Mouse (Mus musculus) CH12.LX (cell line): Measurements from ENCODE around the gene Rtn3. TPM values are rescaled to one million over a fixed set of nuclear protein-coding genes. Genes with fewer than 3 reads are reported as not detected.

Experiments
- DNase-seq: peaks from one replicate; pipeline ENCODE4 v3.0.0-alpha.2; 2013; ENCODE audit errors: extremely low read depth
- H3K27ac ChIP-seq: 2 replicates; pipeline ENCODE4 v1.5.1; 2012; ENCODE audit warnings: low read depth, mild to moderate bottlenecking, control low read depth, moderate library complexity; ENCODE audit not compliant: insufficient read depth
- H3K27me3 ChIP-seq: replicated peaks from 2 replicates; pipeline ENCODE3; 2012; ENCODE audit warnings: inconsistent platforms
- H3K36me3 ChIP-seq, 2 experiments: replicated peaks in 1 of 2; 2 replicates each; pipeline versions ENCODE3 to v1.6.1; 2012; ENCODE audit warnings: inconsistent platforms in 1 of 2, low read length in 1 of 2, mild to moderate bottlenecking in 1 of 2, mixed read lengths in 1 of 2, moderate library complexity in 1 of 2; ENCODE audit not compliant: control insufficient read depth in 1 of 2, insufficient read depth in 1 of 2
- H3K4me1 ChIP-seq, 2 experiments: 2 replicates each; pipeline ENCODE4 v1.6.1; 2012; ENCODE audit warnings: inconsistent platforms in 1 of 2, moderate library complexity in 1 of 2; ENCODE audit not compliant: insufficient read depth in 2 of 2, control insufficient read depth in 1 of 2
- H3K4me2 ChIP-seq: 2 replicates; pipeline ENCODE4 v1.6.1; 2012; ENCODE audit warnings: low read depth, mild to moderate bottlenecking, control low read depth; ENCODE audit not compliant: poor library complexity, insufficient read depth, severe bottlenecking
- H3K4me3 ChIP-seq, 3 experiments: fragments of 150-350 bp in 1 of 3; sonication (generic) in 1 of 3; replicated peaks in 1 of 3; 2 replicates each; pipeline versions ENCODE3 to v1.5.1; 2011 to 2012; ENCODE audit warnings: low read depth in 2 of 3, low read length in 2 of 3, mild to moderate bottlenecking in 2 of 3, moderate library complexity in 2 of 3, control low read depth in 1 of 3, improper control_type of control experiment in 1 of 3, inconsistent platforms in 1 of 3, mixed read lengths in 1 of 3; ENCODE audit not compliant: poor library complexity in 1 of 3
- H3K79me2 ChIP-seq: replicated peaks from 2 replicates; pipeline ENCODE4 v1.6.1; 2012; ENCODE audit warnings: mild to moderate bottlenecking, moderate library complexity; ENCODE audit not compliant: control insufficient read depth, poor library complexity, insufficient read depth, severe bottlenecking; ENCODE audit errors: extremely low read depth
- H3K9ac ChIP-seq: 2 replicates; pipeline ENCODE4 v1.6.1; 2012; ENCODE audit warnings: low read depth, mild to moderate bottlenecking, control low read depth, moderate library complexity; ENCODE audit not compliant: insufficient read depth
- H3K9me3 ChIP-seq: replicated peaks from 2 replicates; pipeline ENCODE3; 2012; ENCODE audit warnings: low read length, inconsistent platforms, mixed read lengths
- BHLHE40 ChIP-seq: IDR thresholded peaks from 2 replicates; pipeline ENCODE4 v1.6.1; 2011; ENCODE audit warnings: mild to moderate bottlenecking, low read depth, low read length, improper control_type of control experiment
- CHD1 ChIP-seq: IDR thresholded peaks from 2 replicates; pipeline ENCODE4 v1.6.1; 2012; ENCODE audit warnings: low read depth, low read length, improper control_type of control experiment, inconsistent platforms
- CHD2 ChIP-seq: IDR thresholded peaks from 2 replicates; pipeline ENCODE4 v1.6.1; 2011; ENCODE audit warnings: low read length, improper control_type of control experiment
- CTCF ChIP-seq, 2 experiments: IDR thresholded peaks in 1 of 2; conservative IDR thresholded peaks in 1 of 2; 2 replicates each; pipeline ENCODE4 v1.5.1; 2011 to 2012; ENCODE audit warnings: low read depth in 2 of 2, low read length in 2 of 2, improper control_type of control experiment in 1 of 2, inconsistent platforms in 1 of 2, mild to moderate bottlenecking in 1 of 2, moderate library complexity in 1 of 2
- E2F4 ChIP-seq: IDR thresholded peaks from 2 replicates; pipeline ENCODE4 v1.6.1; 2011; ENCODE audit warnings: low read depth, low read length, improper control_type of control experiment; ENCODE audit not compliant: insufficient replicate concordance
- ELF1 ChIP-seq: IDR thresholded peaks from 2 replicates; pipeline ENCODE4 v1.6.1; 2014; ENCODE audit warnings: low read depth, mild to moderate bottlenecking, inconsistent platforms, low read length, improper control_type of control experiment
- EP300 ChIP-seq: IDR thresholded peaks from 2 replicates; pipeline ENCODE4 v1.6.1; 2011; ENCODE audit warnings: low read length, improper control_type of control experiment
- ETS1 ChIP-seq: conservative IDR thresholded peaks from 2 replicates; pipeline ENCODE4 v1.6.1; 2012; ENCODE audit warnings: low read depth, mild to moderate bottlenecking, inconsistent platforms, low read length, improper control_type of control experiment, moderate library complexity
- GABPA ChIP-seq: IDR thresholded peaks from 2 replicates; pipeline ENCODE4 v1.6.1; 2012; ENCODE audit warnings: low read depth, low read length, improper control_type of control experiment, inconsistent platforms; ENCODE audit not compliant: insufficient replicate concordance
- HCFC1 ChIP-seq: IDR thresholded peaks from 2 replicates; pipeline ENCODE4 v1.6.1; 2012; ENCODE audit warnings: low read depth, mild to moderate bottlenecking, inconsistent platforms, low read length, improper control_type of control experiment
- IRF4 ChIP-seq: IDR thresholded peaks from 2 replicates; pipeline ENCODE4 v1.6.1; 2014; ENCODE audit warnings: low read depth, mild to moderate bottlenecking, inconsistent platforms, low read length, improper control_type of control experiment
- JUN ChIP-seq: IDR thresholded peaks from 2 replicates; pipeline ENCODE4 v1.6.1; 2011; ENCODE audit warnings: low read depth, mild to moderate bottlenecking, low read length, improper control_type of control experiment, moderate library complexity; ENCODE audit not compliant: insufficient read depth
- JUND ChIP-seq: conservative IDR thresholded peaks from 2 replicates; pipeline ENCODE4 v1.6.1; 2011; ENCODE audit warnings: low read depth, low read length, improper control_type of control experiment
- KAT2A ChIP-seq: IDR thresholded peaks from 2 replicates; pipeline ENCODE4 v1.6.1; 2012; ENCODE audit warnings: low read length, improper control_type of control experiment, inconsistent platforms; ENCODE audit not compliant: insufficient replicate concordance
- MAFK ChIP-seq: IDR thresholded peaks from 2 replicates; pipeline ENCODE4 v1.6.1; 2011; ENCODE audit warnings: low read length, improper control_type of control experiment; ENCODE audit not compliant: insufficient replicate concordance
- MAX ChIP-seq: IDR thresholded peaks from 2 replicates; pipeline ENCODE4 v1.6.1; 2011; ENCODE audit warnings: low read length, improper control_type of control experiment
- MAZ ChIP-seq: IDR thresholded peaks from 2 replicates; pipeline ENCODE4 v1.6.1; 2012; ENCODE audit warnings: low read depth, mild to moderate bottlenecking, inconsistent platforms, low read length, improper control_type of control experiment, moderate library complexity
- MEF2A ChIP-seq: IDR thresholded peaks from 2 replicates; pipeline ENCODE4 v1.6.1; 2014; ENCODE audit warnings: low read depth, mild to moderate bottlenecking, inconsistent platforms, low read length, improper control_type of control experiment, borderline replicate concordance
- MXI1 ChIP-seq: IDR thresholded peaks from 2 replicates; pipeline ENCODE4 v1.6.1; 2011; ENCODE audit warnings: mild to moderate bottlenecking, low read depth, low read length, improper control_type of control experiment
- MYC ChIP-seq: IDR thresholded peaks from 2 replicates; pipeline ENCODE4 v1.6.1; 2011; ENCODE audit warnings: low read depth, mild to moderate bottlenecking, improper control_type of control experiment, low read length
- NELFE ChIP-seq: IDR thresholded peaks from 2 replicates; pipeline ENCODE4 v1.6.1; 2011; ENCODE audit warnings: low read depth, low read length, improper control_type of control experiment
- NRF1 ChIP-seq: IDR thresholded peaks from 2 replicates; pipeline ENCODE4 v1.6.1; 2014; ENCODE audit warnings: low read depth, mild to moderate bottlenecking, inconsistent platforms, low read length, improper control_type of control experiment, moderate library complexity
- PAX5 ChIP-seq: IDR thresholded peaks from 2 replicates; pipeline ENCODE4 v1.6.1; 2012; ENCODE audit warnings: low read length, inconsistent platforms, mixed read lengths
- POLR2A ChIP-seq: IDR thresholded peaks from 2 replicates; pipeline ENCODE4 v1.6.1; 2011; ENCODE audit warnings: low read depth, mild to moderate bottlenecking, improper control_type of control experiment, low read length
- POLR2AphosphoS2 ChIP-seq: IDR thresholded peaks from 2 replicates; pipeline ENCODE4 v1.6.1; 2011; ENCODE audit warnings: low read depth, low read length, improper control_type of control experiment
- RAD21 ChIP-seq: IDR thresholded peaks from 2 replicates; pipeline ENCODE4 v1.6.1; 2011; ENCODE audit warnings: low read depth, mild to moderate bottlenecking, low read length, improper control_type of control experiment, moderate library complexity
- RCOR1 ChIP-seq: conservative IDR thresholded peaks from 2 replicates; pipeline ENCODE4 v1.6.1; 2012; ENCODE audit warnings: low read depth, mild to moderate bottlenecking, inconsistent platforms, low read length, improper control_type of control experiment
- SIN3A ChIP-seq: IDR thresholded peaks from 2 replicates; pipeline ENCODE4 v1.6.1; 2012; ENCODE audit warnings: low read length, improper control_type of control experiment, inconsistent platforms
- SMC3 ChIP-seq: IDR thresholded peaks from 2 replicates; pipeline ENCODE4 v1.6.1; 2011; ENCODE audit warnings: low read depth, low read length, improper control_type of control experiment
- TBP ChIP-seq: conservative IDR thresholded peaks from 2 replicates; pipeline ENCODE4 v1.6.1; 2011; ENCODE audit warnings: low read depth, low read length, improper control_type of control experiment
- TCF12 ChIP-seq: IDR thresholded peaks from 2 replicates; pipeline ENCODE4 v1.6.1; 2014; ENCODE audit warnings: low read depth, mild to moderate bottlenecking, inconsistent platforms, low read length, improper control_type of control experiment
- UBTF ChIP-seq: IDR thresholded peaks from 2 replicates; pipeline ENCODE4 v1.6.1; 2012; ENCODE audit warnings: low read depth, mild to moderate bottlenecking, inconsistent platforms, low read length, improper control_type of control experiment, moderate library complexity
- USF1 ChIP-seq: IDR thresholded peaks from 2 replicates; pipeline ENCODE4 v1.6.1; 2014; ENCODE audit warnings: low read depth, mild to moderate bottlenecking, inconsistent platforms, low read length, improper control_type of control experiment
- USF2 ChIP-seq: conservative IDR thresholded peaks from 2 replicates; pipeline ENCODE4 v1.6.1; 2011; ENCODE audit warnings: low read depth, low read length, improper control_type of control experiment
- ZC3H11A ChIP-seq: IDR thresholded peaks from 2 replicates; pipeline ENCODE4 v1.6.1; 2012; ENCODE audit warnings: low read depth, mild to moderate bottlenecking, inconsistent platforms, low read length, improper control_type of control experiment
- ZKSCAN1 ChIP-seq: IDR thresholded peaks from 2 replicates; pipeline ENCODE4 v1.6.1; 2012; ENCODE audit warnings: low read depth, inconsistent platforms, low read length, improper control_type of control experiment, borderline replicate concordance
- ZMIZ1 ChIP-seq: IDR thresholded peaks from 2 replicates; pipeline ENCODE4 v1.6.1; 2012; ENCODE audit warnings: low read depth, mild to moderate bottlenecking, inconsistent platforms, low read length, improper control_type of control experiment
- ZNF384 ChIP-seq: IDR thresholded peaks from 2 replicates; pipeline ENCODE4 v1.6.1; 2012; ENCODE audit warnings: low read depth, low read length, improper control_type of control experiment, inconsistent platforms
- dilution Hi-C: fragments of 300-500 bp; cut with MboI; formaldehyde crosslinking; loops from 2 replicates; pipeline ENCODE4 v1.14.3; 2020; ENCODE audit warnings: low sequenced_read_pairs; ENCODE audit not compliant: extremely low pct_unique_long_range_greater_than_20kb, extremely low pct_ligation_motif_present
- in situ Hi-C: fragments of 300-500 bp; cut with MboI; formaldehyde crosslinking; loops from 3 replicates; pipeline ENCODE4 v1.14.3; 2019; ENCODE audit warnings: low sequenced_read_pairs, low pct_ligation_motif_present, low pct_unique_long_range_greater_than_20kb, mixed read lengths
- polyA plus RNA-seq: library from polyadenylated mRNA; unstranded; fragments of >175 nt; gene quantifications from 2 replicates; pipeline ENCODE4 v1.2.1, GENCODE M21; 2012; ENCODE audit warnings: low read depth; ENCODE audit not compliant: insufficient read length
- total RNA-seq, 2 experiments: library from RNA; depleted of rRNA; stranded (reverse); fragments of 300-350 nt in 1 of 2; fragments of >200 nt in 1 of 2; gene quantifications; 2 replicates each; pipeline ENCODE4 v1.2.3; 2012 to 2014

The Rtn3 gene
- total and polyA plus RNA-seq, 3 experiments, result 32.7 to 102 (median 39.1) TPM

GRCm38 (mm10) chr19:7436061-7436970, 46.8 kb downstream of the Rtn3 start:
- Histone ChIP-seq H3K9me3 (no peaks in the 10 kb centered on the region), H3K9ac (no peak overlapping the region), H3K36me3 (peaks cover 31 to 60% of the 10 kb centered on the region in 2 experiments), H3K27me3 (no peaks in the 10 kb centered on the region), H3K4me2 (no peak overlapping the region), H3K27ac (no peak overlapping the region), H3K4me3 (no peak overlapping the region), H3K4me1 (peaks cover 0 to 5% of the 10 kb centered on the region in 2 experiments; a peak in 1 of 4 replicates), H3K79me2 (0 out of 2 replicates have a peak, but pooled peaks cover 5% of the 10 kb centered on the region)
- dilution Hi-C loops (no loop called here), in situ Hi-C loops (no loop called here)
- DNase-seq, result peak; percentile 71
- no peak for TF ChIP-seq POLR2AphosphoS2
- no peak for TF ChIP-seq ETS1
- peak; percentile 47 for TF ChIP-seq ZC3H11A
- TF ChIP-seq MAZ, result 0 out of 2 replicates have a peak, but pooled peaks have one; percentile 59
- TF ChIP-seq CTCF (conservative IDR thresholded peaks at IDR 0.05 in 1 of 2, IDR thresholded peaks at IDR 0.05 in 1 of 2; ENCODE audit: low read depth in 2 of 2, low read length in 2 of 2), result peak; percentile 56 to 99
- TF ChIP-seq HCFC1, result no peak
- TF ChIP-seq USF1, result no peak
- TF ChIP-seq IRF4, result no peak
- TF ChIP-seq ZNF384, result no peak
- no peak for TF ChIP-seq MEF2A
- no peak for TF ChIP-seq RCOR1
- TF ChIP-seq TBP, result no peak
- no peak for TF ChIP-seq POLR2A
- TF ChIP-seq NRF1, result no peak
- peak; percentile 89 for TF ChIP-seq RAD21
- no peak for TF ChIP-seq CHD1
- TF ChIP-seq ZMIZ1, result no peak
- TF ChIP-seq PAX5, result no peak
- TF ChIP-seq ZKSCAN1, result no peak
- TF ChIP-seq MXI1, result no peak; the same call in 1 of the 2 replicates
- peak; percentile 54; the same call in 1 of the 2 replicates for TF ChIP-seq NELFE
- peak; percentile 69 for TF ChIP-seq MAX
- TF ChIP-seq BHLHE40, result peak; percentile 45; the same call in 1 of the 2 replicates
- TF ChIP-seq SMC3, result peak; percentile 75
- no peak for TF ChIP-seq CHD2
- TF ChIP-seq KAT2A, result no peak
- TF ChIP-seq JUND, result peak; percentile 59; the same call in 1 of the 2 replicates
- TF ChIP-seq MAFK, result no peak; the same call in 1 of the 2 replicates
- TF ChIP-seq E2F4, result no peak
- peak; percentile 82 for TF ChIP-seq MYC
- no peak for TF ChIP-seq JUN
- no peak for TF ChIP-seq GABPA
- 0 out of 2 replicates have a peak, but pooled peaks have one; percentile 57 for TF ChIP-seq SIN3A
- TF ChIP-seq ELF1, result no peak
- no peak for TF ChIP-seq TCF12
- TF ChIP-seq UBTF, result no peak
- no peak for TF ChIP-seq EP300
- no peak for TF ChIP-seq USF2
